Mouse (Mus musculus) thymus, postnatal 25 days (tissue): ENCODE measurements at regions not wholly inside any gene's neighbourhood (a gene's known extent, or its start where the extent isn't known, plus 50 kb on each side); places are given as distances from the start of the nearest gene placed in this dataset.
A peak's percentile ranks its signal among the peaks of the same experiment; 100 is the strongest.

ENCODE experiments used
- DNase-seq: peaks from one replicate; pipeline ENCODE4 v3.0.0; 2022

- no peak for DNase-seq
These were observed 106.0 kb downstream of the Rpl14 start for GRCm38 (mm10) chr9:120677216-120677615.

DNA sequence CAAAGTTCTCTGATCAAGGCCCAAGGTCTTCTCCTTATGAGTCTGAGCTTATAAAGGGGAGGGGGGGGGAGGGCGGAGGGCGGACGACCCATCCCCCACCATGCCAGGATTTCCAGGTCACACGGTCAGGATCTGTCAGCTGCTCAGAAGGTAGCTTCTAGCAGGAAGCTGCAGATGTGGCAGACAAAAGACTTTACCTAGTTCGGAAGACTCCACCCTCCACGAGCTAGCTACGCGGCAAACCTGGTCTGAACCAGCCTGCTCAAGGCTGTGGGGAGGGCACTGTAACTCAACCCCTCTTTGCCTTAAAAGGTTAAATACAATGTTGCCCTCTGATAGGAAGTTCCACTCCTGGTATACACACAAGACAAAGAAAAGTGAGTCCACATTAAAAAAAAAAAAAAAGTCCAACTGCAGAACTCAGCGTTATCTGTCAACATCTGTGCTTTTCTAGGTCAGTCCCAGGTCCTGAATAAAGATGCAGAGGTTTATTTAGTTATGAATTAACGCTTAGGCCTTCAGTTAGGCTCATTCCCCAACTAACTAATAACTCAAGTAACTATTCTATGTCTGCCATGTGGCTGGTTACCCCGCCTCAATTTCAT is 108.7 kb downstream of the Rpl14 start:
- DNase-seq = peak; percentile 57

GRCm38 (mm10) chr9:120681404-120681803 is 110.2 kb downstream of the Rpl14 start:
- no peak for DNase-seq

DNA sequence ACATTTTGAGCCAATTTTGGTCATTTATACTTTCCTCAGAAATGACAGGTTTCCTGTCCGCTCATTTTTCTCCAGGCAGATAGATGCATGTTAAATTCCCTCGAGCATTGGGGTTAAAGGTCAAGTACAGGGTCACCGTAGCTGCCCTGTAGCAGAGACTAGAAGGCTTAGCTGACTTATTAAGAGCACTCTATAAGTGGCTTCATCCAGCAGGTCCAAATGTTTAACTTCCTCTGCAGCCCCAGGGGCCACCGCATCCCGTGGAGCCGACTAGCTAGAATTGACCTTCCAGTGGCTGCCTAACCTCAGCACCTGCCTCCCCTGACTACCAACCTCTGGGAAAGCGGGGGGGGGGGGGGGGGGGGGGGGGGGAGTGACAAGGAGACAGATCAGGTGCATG is 114.7 kb downstream of the Rpl14 start:
- no peak for DNase-seq

DNA sequence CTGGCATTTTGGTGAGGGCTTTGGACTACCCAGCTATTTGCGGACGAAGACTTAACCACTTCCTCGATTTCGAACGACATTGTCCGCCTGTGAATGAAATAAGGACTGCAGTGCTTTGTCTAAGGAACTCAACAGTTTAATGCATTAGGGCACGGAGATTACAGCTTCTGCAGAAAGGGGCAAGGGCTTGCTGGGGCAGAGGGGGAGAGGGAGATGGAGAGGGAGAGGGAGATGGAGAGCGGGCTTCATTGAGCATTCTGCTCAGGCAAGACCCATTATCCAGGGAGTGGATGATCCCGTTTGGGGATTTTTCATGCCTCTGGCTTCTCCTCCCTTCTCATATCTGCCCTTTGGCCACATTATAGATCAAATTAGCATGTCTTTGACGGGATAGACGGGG is 117.8 kb downstream of the Rpl14 start:
- no peak for DNase-seq

- no peak for DNase-seq
These were observed 119.3 kb downstream of the Rpl14 start for GRCm38 (mm10) chr9:120690510-120690909.

DNA sequence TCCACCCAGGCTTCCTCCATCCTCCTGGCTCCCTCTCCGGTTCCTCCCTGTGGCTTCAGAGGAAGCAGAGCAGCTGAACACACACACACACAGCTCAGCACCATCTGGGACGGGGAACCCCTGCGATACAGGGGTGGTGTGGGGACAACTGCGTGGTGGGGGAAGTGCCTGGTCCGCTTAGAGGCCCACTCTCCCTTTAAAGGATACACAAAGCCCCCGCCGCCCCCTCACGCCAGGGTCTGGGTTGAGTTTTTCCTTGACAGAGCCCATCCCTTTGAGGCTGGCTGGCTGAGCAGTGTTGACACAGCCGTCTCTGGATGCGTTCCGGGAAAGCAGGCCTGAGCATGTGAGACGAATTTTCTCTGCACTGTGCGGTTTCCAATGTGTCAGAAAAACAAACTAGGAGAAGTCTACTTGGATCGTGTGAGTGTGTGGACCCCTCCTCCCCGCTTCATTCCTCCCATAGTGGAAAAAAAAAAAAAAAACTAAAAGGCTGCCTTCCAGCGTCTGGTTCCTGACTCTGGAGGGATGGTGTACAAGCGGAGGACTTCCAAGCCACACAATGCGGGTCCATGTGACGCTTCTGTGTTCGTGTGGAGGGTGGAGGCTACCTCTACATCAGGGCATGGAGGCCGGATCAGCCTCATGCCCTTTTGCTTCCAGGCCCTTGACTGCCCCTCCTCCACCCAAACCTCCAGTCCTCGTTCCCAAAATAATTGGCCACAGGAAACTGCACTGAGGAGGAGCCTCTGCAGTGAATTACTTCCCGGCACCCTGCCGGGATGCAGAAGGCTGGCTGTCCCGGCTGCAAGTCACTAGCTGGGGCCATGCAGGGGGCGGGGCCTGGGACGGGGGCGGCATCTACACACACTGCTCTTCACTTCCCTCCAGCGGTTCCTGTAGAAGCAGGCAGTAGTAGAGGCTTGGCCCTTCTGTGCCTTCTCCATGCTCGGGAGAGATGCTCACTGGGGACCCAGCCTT is 120.0 kb downstream of the Rpl14 start:
- DNase-seq = peak; percentile 84

- DNase-seq = peak; percentile 39
These were observed 120.7 kb downstream of the Rpl14 start for GRCm38 (mm10) chr9:120691971-120692401.

DNA sequence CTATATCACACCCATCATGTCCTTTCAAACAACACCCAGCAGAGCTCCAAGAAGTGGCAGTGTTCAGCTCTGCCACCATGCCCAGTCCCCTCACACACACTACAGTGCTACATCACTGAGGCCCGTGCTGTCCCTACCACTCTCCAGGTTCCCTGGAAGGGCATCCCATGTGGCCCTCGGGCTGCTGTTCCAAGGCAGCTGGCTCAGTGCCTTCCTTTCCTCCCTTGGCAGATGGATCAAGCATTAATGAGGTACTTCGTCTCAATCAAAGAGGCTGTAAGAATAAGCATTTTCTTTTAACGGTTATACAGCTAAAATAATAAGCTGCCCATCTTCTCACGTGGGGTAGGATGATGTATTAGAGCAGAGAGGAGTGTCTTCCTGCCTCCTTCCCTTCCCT is 123.2 kb downstream of the Rpl14 start:
- no peak for DNase-seq

DNA sequence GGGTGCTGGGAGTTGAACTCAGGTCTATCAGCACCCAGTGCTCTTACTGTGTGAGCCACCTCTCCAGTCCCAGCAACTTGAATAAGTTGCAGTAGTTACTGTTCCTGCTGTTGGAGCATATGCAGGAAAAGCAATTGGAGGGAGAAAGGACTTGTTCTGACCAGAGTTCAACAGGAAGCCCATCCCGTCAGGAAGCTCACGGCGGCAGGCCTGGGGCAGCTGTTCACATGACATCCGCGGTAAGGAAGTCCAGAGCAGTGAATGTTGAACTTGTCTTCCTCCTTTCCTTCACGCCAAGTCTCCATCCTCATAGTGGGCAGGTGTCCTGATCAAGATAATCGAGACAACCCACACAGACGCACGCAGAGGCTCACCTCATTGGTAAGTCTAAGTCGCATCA is 124.7 kb downstream of the Rpl14 start:
- DNase-seq = no peak

- DNase-seq = no peak
These were observed 126.5 kb downstream of the Rpl14 start for GRCm38 (mm10) chr9:120697749-120698148.

DNA sequence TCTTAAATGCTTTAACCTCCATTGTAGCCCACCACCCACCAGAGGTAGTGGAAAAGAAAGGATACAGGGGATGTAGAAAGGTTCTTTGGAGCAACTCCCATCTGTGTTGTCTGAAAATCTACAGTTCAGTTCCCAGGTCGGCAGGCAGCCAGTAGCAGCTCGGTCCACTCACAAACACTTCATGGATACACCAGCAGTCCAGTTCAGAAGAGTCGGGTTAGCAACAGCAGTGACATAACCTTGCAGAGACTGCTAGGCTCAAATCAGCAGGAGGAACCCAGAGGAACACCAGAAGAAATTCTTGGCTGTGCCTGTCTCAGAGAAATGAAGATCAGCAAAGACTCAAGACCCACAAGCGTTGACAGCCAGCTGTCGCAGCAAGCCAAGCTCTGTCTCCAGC is 128.5 kb downstream of the Rpl14 start:
- no peak for DNase-seq

DNA sequence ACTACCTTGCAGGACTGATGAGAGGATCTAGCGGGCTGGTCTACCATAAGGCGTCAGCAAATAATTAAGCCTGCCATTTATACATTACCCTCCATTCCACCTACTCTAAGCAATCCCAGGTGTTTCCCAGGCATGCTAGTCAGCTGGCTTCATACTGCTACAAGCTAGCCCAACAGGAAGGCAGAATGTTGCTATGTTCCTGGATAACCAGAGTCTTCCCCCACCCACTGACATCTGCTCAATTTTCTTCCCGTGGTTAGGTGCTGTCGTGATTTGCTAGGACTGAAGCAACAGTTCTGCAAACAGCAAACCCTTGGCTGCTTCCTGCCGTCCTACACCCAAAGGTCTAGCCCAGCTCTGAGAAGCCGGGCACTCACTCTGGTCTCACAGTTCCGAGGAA is 131.6 kb downstream of the Rpl14 start:
- DNase-seq = no peak

DNA sequence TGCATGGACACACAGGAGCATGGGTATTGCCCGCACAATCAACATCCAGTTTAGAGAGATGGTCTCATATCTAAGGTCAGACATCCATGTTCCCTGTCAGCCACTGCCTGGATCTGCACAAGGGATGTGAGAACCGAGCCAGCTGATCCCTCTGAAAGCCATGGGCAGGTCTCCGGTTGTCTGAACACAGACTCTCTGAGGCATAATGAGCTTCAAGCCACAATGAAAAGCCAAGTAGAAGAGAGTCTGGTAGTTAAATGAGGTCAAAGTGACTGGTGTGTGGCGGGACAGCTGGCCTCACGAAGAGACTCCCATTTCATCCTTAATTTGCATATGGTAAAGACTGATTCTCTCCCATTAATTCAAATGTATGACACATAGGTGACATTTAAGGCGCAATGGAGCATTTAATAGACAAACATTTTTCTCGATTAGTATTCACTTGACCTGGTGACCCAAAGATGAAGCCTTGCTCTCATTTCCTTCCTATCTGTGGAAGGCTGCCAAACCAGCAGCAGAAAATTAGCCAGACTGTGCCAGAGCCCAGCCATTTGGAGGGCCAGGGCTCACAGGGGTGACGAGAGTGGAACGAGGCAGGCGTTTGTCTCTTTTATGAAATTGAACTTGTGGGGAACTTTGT is 132.2 kb downstream of the Rpl14 start:
- no peak for DNase-seq

- DNase-seq = no peak
These were observed 135.4 kb downstream of the Rpl14 start for GRCm38 (mm10) chr9:120706562-120707198.

- DNase-seq = no peak
These were observed 137.3 kb downstream of the Rpl14 start for GRCm38 (mm10) chr9:120708507-120708906.

DNA sequence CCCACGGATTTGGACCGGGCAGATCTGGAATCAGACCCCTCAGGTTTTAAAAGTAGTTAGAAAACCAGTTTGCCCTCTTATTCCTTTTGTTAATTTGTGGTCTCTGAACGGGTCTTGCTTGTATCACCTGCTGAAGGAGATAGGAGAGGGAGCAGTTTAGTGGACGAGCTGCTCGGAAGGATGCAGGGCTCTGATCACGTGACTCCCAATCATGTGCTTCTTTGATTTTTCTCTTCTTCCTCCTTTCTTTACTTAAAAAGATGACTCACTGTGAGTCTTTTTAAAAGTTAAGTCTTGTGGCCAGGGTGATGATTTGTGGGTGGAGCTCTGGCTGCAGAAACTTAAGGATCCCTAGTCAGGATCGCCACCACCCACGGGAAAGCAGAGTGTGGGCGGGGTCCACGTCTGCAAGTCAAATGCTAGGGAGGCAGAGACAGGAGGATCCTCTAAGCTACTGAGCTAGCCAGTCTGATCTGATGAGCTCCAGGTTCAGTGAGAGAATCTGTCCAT is 138.0 kb downstream of the Rpl14 start:
- DNase-seq = no peak

DNA sequence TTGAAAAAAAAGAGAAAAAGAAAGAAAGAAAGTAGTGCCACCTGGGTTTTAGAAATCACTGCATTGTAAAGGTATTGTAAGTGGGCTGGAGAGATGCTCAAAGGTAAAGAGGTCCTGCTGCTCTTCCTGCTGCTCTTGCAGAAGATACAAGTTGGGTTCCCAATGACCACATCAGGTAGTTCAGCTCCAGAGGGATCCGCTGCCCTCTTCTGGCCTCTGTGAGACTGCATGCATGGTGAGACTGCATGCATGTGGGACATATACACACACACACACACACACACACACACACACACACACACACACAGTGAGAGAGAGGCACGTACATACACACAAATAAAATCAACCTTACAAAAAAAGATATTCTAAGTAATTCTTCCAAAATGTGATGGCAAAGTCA is 141.7 kb downstream of the Rpl14 start:
- DNase-seq = peak; percentile 9

- DNase-seq = no peak
These were observed 144.4 kb downstream of the Rpl14 start for GRCm38 (mm10) chr9:120715665-120716121.

DNA sequence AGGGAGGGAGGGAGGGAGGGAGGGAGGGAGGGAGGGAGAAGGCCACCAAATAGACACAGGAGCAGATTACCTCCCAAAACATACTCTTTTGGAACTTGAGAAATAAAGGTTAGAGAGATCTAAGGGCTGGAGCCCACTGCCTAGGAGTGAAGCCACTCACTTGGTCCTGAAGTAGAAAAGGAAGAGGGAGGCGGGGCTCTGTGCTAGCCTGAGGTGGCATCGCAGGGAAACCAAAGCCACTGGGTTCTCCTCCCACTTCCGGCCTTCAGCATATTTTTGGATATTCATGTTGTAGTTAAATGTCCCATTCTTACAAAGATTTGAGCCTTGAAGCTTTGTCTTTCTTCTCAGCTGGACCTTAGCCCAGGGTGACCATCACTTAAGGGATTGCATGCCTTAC is 147.6 kb downstream of the Rpl14 start:
- DNase-seq = no peak

DNA sequence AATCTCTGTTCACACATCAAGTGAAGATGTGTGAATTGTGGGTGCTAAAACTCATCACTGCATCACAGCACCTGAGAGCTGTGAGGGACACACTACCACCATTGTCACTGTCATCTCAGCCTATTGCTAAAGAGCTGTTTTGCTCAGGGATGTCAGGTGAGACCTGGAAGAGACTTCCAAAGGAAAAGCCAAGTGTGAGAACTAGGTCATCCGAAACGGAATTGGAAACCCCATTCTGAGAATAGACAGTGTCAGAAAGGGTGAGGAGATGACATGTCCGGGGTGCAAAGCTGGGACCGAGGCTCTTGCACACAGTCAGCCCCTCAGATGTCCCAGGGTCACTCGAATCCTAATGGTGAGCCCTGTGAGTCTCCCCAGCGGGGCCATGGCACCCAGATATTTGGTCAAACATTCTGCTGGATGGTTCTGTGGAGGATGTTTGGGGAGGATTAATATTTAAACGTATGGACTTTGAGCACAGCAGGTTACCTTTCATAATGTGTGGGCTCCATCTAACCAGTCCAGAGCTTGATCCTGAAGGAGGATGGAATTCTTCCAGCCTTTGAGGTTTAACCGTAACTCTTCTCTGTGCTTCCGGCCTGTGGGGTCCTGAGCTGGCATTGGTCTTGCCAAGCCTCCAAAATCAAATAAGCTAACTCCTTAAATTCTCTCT is 150.3 kb downstream of the Rpl14 start:
- DNase-seq = no peak

- DNase-seq = no peak
These were observed 151.8 kb downstream of the Rpl14 start for GRCm38 (mm10) chr9:120723026-120723425.
